Mouse (Mus musculus) frontal cortex, adult 2 months (tissue): Measurements from ENCODE around the gene Chp1. TPM values are rescaled to one million over a fixed set of nuclear protein-coding genes. Genes with fewer than 3 reads are reported as not detected.
"Not testable (repeated sequence)": the region's sequence is repeated elsewhere in the genome, so short reads cannot be mapped to it uniquely, and the experiment has no call there.

ENCODE experiments used
- DNase-seq, 2 experiments: peaks; one replicate each; pipeline ENCODE4 v3.0.0; 2022; ENCODE audit warnings: low spot score in 1 of 2; ENCODE audit errors: extremely low spot score in 1 of 2
- polyA plus RNA-seq: library from polyadenylated mRNA; depleted of rRNA; stranded (reverse); fragments of >200 nt; gene quantifications from 2 replicates; pipeline ENCODE4 v1.2.3, GENCODE M21; 2012; rRNA removed

Chp1 gene
- polyA plus RNA-seq, 1 experiment, result 117 TPM

DNA sequence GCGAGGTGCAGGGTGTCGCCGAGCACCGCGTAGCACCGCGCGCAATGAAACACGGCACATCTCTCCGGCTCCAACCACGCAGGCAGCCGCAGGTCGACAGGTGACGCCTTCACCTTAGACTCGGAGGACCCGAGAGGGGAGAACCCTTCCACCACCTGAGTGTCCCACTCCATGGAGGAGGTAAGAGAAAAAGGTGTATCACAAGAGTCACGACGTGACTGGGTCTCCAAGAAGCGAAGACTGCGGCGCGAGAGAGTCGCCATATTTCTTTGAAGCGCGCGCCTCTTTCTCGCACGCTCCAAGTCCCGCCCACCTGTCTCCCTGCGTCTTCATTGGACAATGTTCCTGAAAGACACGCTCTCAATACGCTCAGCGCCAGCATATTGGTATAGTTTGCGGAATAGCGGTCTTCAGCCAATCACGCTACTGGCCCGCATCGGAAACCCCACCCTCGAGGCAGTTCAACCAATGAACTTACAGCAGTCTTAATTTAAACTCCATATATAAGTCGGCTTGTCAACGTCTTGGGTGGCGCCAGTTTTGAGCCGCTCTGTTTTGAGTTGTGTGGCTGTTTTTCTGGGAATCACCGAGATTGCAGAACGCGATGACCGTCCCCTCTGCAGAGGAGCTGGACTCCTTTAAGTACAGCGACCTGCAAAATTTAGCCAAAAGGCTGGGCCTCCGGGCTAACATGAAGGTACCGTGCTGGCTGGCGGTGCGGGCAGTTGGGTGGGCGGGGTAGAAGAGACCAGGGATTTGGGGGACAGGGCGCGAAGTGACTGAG lies 70.9 kb downstream of the Chp1 start, which contains the start of the genes Nusap1 and Oip5:
Gene Nusap1 (plus strand): TSS at position 100 of the 784 bp plus-strand sequence.
Gene Oip5 (minus strand): TSS at position 271 of the 784 bp plus-strand sequence.
- peak; percentile 96 for DNase-seq

GRCm38 (mm10) chr2:119619002-119619401 lies 71.5 kb downstream of the Chp1 start:
- DNase-seq, result not testable (repeated sequence)

DNA sequence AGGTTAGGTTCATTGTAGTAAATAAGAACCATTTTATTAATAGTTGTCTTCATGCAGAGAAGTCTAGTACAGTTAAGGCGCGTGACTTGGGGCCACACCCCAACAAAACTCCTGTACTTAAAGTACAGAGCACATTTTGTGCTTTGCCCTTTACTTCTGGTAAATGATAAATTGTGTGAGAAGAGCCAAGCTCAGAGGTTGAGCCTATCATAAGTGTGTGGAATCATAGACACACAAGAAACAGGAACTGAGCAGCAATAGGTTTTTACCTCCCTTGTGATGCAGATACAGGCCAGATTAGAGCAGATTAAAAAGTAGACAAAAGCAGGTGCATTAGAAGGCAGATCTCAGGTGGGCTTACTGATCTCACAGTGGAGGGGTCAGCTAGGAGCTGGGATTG lies 73.8 kb downstream of the Chp1 start:
- DNase-seq, result no peak

Other genes starting within 250 kb of the Chp1 start
- gene Dll4, start 221.9 kb upstream of the Chp1 start, polyA plus RNA-seq, result 3.3 and 4.2 TPM in 2 replicates
- gene Chac1, start 196.5 kb upstream of the Chp1 start, polyA plus RNA-seq, result 7.1 and 7.6 TPM in 2 replicates
- gene Ino80, start 70.0 kb upstream of the Chp1 start, polyA plus RNA-seq, result 14.4 and 15.4 TPM in 2 replicates
- gene Exd1, start 70 bp upstream of the Chp1 start, polyA plus RNA-seq, result 0.82 and 1.2 TPM in 2 replicates
- 0.76 and 0.86 TPM in 2 replicates for gene Nusap1, start 70.6 kb downstream of the Chp1 start, polyA plus RNA-seq
- gene Oip5, start 70.8 kb downstream of the Chp1 start, polyA plus RNA-seq, result 1.4 and 1.7 TPM in 2 replicates
- 20.8 and 21.7 TPM in 2 replicates for gene Ndufaf1, start 115.1 kb downstream of the Chp1 start, polyA plus RNA-seq
- 41.0 and 41.8 TPM in 2 replicates for gene Rtf1, start 127.4 kb downstream of the Chp1 start, polyA plus RNA-seq
- gene Itpka, start 194.6 kb downstream of the Chp1 start, polyA plus RNA-seq, result 158 and 164 TPM in 2 replicates
- gene Ltk, start 212.7 kb downstream of the Chp1 start, polyA plus RNA-seq, result 43.3 and 46.4 TPM in 2 replicates
- 13.7 and 14.6 TPM in 2 replicates for gene Rpap1, start 239.8 kb downstream of the Chp1 start, polyA plus RNA-seq